Mouse (Mus musculus) kidney, postnatal 25 days (tissue): ENCODE results near the gene Il20rb.

Source experiments
- DNase-seq, 2 experiments: peaks; one replicate each; pipeline ENCODE4 v3.0.0; 2021; ENCODE audit warnings: mixed read lengths in 2 of 2

Il20rb gene

DNA sequence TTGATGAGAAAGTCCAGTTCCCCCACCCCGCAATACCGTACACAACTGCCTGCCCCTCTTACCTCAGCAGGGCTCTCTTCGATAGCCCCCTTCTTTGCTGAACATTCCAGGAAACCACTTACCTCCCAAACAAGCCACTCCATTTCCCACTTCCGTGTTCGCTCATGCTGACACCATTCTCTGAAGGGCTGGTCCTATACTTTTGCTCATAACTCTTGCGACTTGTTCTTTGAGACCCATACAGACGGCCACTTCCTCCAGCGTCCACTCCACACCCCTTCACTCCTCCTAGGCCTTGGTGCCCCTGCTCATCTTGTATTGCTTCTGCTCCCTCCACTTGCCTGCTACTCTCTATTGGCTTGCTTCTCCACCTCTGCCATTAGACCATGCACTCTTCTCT is 67.5 kb downstream of the Il20rb start:
- no peak for DNase-seq

DNA sequence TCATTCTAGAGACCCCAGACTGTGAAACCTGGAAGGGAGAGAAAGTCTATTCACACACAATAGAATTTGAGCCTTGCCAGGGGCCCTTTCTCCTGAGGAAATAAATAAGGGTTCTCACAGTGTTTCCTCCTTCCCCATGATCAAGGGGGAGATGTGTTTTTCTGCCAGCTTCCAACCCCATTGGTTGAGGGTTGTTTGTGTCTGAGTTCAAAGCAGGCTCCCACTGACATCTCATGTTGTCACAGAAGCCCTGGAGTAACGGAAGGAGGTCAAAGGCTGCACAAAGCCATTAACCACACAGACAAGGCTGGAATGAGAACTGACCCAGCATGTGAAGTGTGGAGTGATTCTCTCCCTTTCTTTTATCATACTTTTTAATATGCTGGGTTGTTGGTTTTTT is 69.8 kb downstream of the Il20rb start:
- DNase-seq, result no peak

DNA sequence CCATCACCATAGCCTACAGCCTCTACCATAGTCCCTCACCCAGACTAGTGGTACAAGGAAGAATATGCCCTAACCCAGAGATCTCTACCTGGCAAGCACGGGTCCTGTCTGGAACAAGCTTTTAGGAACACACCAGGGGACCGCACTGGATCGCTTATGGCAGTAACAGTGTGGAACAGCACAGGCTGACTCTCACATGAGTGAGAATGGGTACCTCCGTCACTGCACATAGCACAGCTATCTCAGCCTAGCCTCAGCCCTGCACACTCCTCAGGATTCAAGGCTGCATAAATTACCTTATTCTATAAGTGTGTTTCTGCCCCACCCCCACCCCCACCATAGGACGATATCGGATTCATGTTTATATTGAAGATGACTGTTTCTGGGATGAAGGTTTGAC is 70.3 kb downstream of the Il20rb start:
- no peak for DNase-seq

DNA sequence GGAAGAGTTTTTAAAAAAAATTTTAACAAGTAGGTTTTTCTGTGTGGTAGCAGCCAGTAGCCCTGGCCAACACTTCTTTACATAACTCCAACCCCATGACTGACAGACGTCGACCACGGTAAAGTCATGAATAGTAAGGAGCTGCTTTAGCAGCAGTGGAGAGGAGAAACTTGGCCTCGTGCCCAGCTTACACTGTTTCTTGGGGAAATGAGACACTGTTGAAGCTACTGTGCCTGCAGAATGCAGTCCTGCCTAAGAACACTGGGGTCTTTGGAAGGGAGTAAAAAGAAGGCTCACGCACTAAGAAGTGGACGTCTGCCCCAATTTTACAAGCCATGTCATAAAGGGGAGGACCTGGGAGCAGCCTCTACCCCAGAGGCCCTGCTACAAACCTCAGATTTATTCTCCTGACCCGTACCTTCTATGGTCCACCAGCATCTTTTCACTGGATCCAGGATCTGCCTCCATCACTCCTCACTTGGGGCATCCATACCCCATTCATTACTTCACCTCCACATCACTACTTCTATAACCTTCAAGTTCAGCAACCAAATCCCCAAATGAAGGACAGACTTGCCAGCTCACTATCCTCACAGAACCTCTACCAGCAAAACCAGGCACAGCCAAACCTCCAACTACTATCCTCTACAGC is 71.1 kb downstream of the Il20rb start:
- DNase-seq, result peak; percentile 58 to 66
